Mouse (Mus musculus) lung, embryonic 14.5 days (tissue): ENCODE results near the gene Rassf5. TPM values are rescaled to one million over a fixed set of nuclear protein-coding genes. Genes with fewer than 3 reads are reported as not detected.

Source experiments
- ATAC-seq: fragments of 200-750 bp; cut with Nextera tagmentation; 2 replicates; pipeline ENCODE4 v1.8.0; 2017; ENCODE audit warnings: mild to moderate bottlenecking, moderate TSS enrichment, moderate library complexity; ENCODE audit not compliant: insufficient read depth
- DNase-seq: peaks from one replicate; pipeline ENCODE4 v3.0.0-alpha.2; 2015
- H3K27ac ChIP-seq: fragments of 300-500 bp; sonication (generic); 2 replicates; pipeline ENCODE4 v1.5.1; 2014; ENCODE audit warnings: low read depth, mild to moderate bottlenecking, moderate library complexity
- H3K27me3 ChIP-seq: fragments of 300-500 bp; sonication (generic); 2 replicates; pipeline ENCODE4 v1.6.1; 2014; ENCODE audit warnings: low read length, control low read depth; ENCODE audit not compliant: insufficient read depth
- H3K36me3 ChIP-seq: fragments of 300-500 bp; sonication (generic); 2 replicates; pipeline ENCODE4 v1.6.1; 2014; ENCODE audit warnings: control low read depth; ENCODE audit not compliant: insufficient read depth
- H3K4me1 ChIP-seq: fragments of 300-500 bp; sonication (generic); 2 replicates; pipeline ENCODE4 v1.6.1; 2014; ENCODE audit warnings: antibody characterized with exemption, control low read depth; ENCODE audit not compliant: insufficient read depth
- H3K4me2 ChIP-seq: fragments of 300-500 bp; sonication (generic); 2 replicates; pipeline ENCODE4 v1.6.1; 2014; ENCODE audit warnings: mild to moderate bottlenecking
- H3K4me3 ChIP-seq: fragments of 300-500 bp; sonication (generic); 2 replicates; pipeline ENCODE4 v1.5.1; 2014; ENCODE audit warnings: low read depth, low read length
- H3K9ac ChIP-seq: fragments of 300-500 bp; sonication (generic); 2 replicates; pipeline ENCODE4 v1.6.1; 2014
- H3K9me3 ChIP-seq: fragments of 300-500 bp; sonication (generic); 2 replicates; pipeline ENCODE4 v1.6.1; 2016; ENCODE audit warnings: low read depth, low read length, control low read depth
- CTCF ChIP-seq: IDR thresholded peaks from 2 replicates; pipeline ENCODE4 v1.5.1; 2016; ENCODE audit warnings: antibody characterized with exemption, low read depth
- WGBS: fragments of 180-500 bp; shearing (Covaris S2); extraction: QIAGEN DNeasy Blood & Tissue Kit; methylation state at CpG from one replicate; pipeline ENCODE4 v1.1.7; 2014; 5-methylcytosine and 5-hydroxymethylcytosine counted together
- polyA plus RNA-seq: library from polyadenylated mRNA; unstranded; fragments of >200 nt; fragmentation: Nextera tagmentation; extraction: Ambion mirVana; gene quantifications from 2 replicates; pipeline ENCODE4 v1.2.1, GENCODE M21; 2014

Gene Rassf5
- polyA plus RNA-seq, 1 experiment from 2014 or later, result 3.1 TPM

- Histone ChIP-seq H3K9ac (peak overlapping the region; percentile 68), H3K27me3 (0 out of 2 replicates have a peak, but pooled peaks cover 5% of the 10 kb centered on the region), H3K4me1 (no peaks in the 10 kb centered on the region; the same call in 1 of the 2 replicates), H3K4me3 (peak overlapping the region; percentile 79), H3K4me2 (peak overlapping the region; percentile 95), H3K9me3 (no peaks in the 10 kb centered on the region), H3K36me3 (no peaks in the 10 kb centered on the region), H3K27ac (peak overlapping the region; percentile 42)
- ATAC-seq (peak; percentile 86), DNase-seq (no peak)
- no peak for TF ChIP-seq CTCF
- 2% methylated on average over 31 of the region's 36 CpGs for WGBS
Observed at GRCm38 (mm10) chr1:131137717-131138118, 107.3 kb downstream of the Rassf5 start.

GRCm38 (mm10) chr1:131137111-131137510 is 107.9 kb downstream of the Rassf5 start:
- Histone ChIP-seq H3K9me3 (no peaks in the 10 kb centered on the region), H3K4me1 (no peaks in the 10 kb centered on the region; the same call in 1 of the 2 replicates), H3K9ac (no peak overlapping the region), H3K4me2 (peak overlapping the region; percentile 95), H3K27me3 (0 out of 2 replicates have a peak, but pooled peaks cover 5% of the 10 kb centered on the region), H3K4me3 (peak overlapping the region; percentile 79), H3K27ac (no peak overlapping the region), H3K36me3 (no peaks in the 10 kb centered on the region)
- DNase-seq (no peak), ATAC-seq (no peak)
- TF ChIP-seq CTCF, result no peak
- 28% methylated on average over 5 of the region's 5 CpGs for WGBS

GRCm38 (mm10) chr1:131135960-131136629 is 109.0 kb downstream of the Rassf5 start:
- ATAC-seq (no peak), DNase-seq (no peak)
- Histone ChIP-seq H3K27ac (no peak overlapping the region), H3K4me2 (peak overlapping the region; percentile 18; the same call in 1 of the 2 replicates), H3K9me3 (no peaks in the 10 kb centered on the region), H3K4me3 (0 out of 2 replicates have a peak overlapping the region, but pooled peaks have one; percentile 6), H3K27me3 (0 out of 2 replicates have a peak, but pooled peaks cover 5% of the 10 kb centered on the region), H3K36me3 (no peaks in the 10 kb centered on the region), H3K4me1 (no peaks in the 10 kb centered on the region; the same call in 1 of the 2 replicates), H3K9ac (no peak overlapping the region)
- no peak for TF ChIP-seq CTCF
- WGBS, result 70% methylated on average over 10 of the region's 10 CpGs

- Histone ChIP-seq H3K4me3 (no peak overlapping the region), H3K9ac (peak overlapping the region; percentile 20; the same call in 1 of the 2 replicates), H3K36me3 (0 out of 2 replicates have a peak, but pooled peaks cover under 1% of the 10 kb centered on the region), H3K27me3 (0 out of 2 replicates have a peak, but pooled peaks cover 5% of the 10 kb centered on the region), H3K4me1 (no peaks in the 10 kb centered on the region; the same call in 1 of the 2 replicates), H3K27ac (no peak overlapping the region), H3K9me3 (no peaks in the 10 kb centered on the region), H3K4me2 (0 out of 2 replicates have a peak overlapping the region, but pooled peaks have one; percentile 10)
- no peak for ATAC-seq
- DNase-seq, result peak; percentile 56
- TF ChIP-seq CTCF, result no peak
- WGBS, result 55% methylated on average over 8 of the region's 8 CpGs
Observed at GRCm38 (mm10) chr1:131134942-131135522, 110.0 kb downstream of the Rassf5 start.

GRCm38 (mm10) chr1:131134231-131134630 is 110.8 kb downstream of the Rassf5 start:
- ATAC-seq, result no peak

More at GRCm38 (mm10) chr1:131134231-131134630, 110.8 kb downstream of the Rassf5 start:
- 0 out of 2 replicates have a peak, but pooled peaks cover 5% of the 10 kb centered on the region for H3K27me3 ChIP-seq
- no peak overlapping the region for H3K9ac ChIP-seq
- H3K27ac ChIP-seq, result no peak overlapping the region
- H3K9me3 ChIP-seq, result no peaks in the 10 kb centered on the region
- WGBS, result 77% methylated on average over 6 of the region's 6 CpGs
- no peak for DNase-seq
- no peak overlapping the region for H3K4me3 ChIP-seq
- TF ChIP-seq CTCF, result no peak
- H3K4me2 ChIP-seq, result no peak overlapping the region
- H3K36me3 ChIP-seq, result peaks cover 7% of the 10 kb centered on the region; the same call in 1 of the 2 replicates
- no peaks in the 10 kb centered on the region; the same call in 1 of the 2 replicates for H3K4me1 ChIP-seq

Other genes starting within 250 kb of the Rassf5 start
- not detected in 2 replicates for gene Il10, start 225.4 kb downstream of the Rassf5 start, polyA plus RNA-seq
- gene Mapkapk2, start 147.4 kb downstream of the Rassf5 start, polyA plus RNA-seq, result 63.6 and 72.3 TPM in 2 replicates
- gene Dyrk3, start 106.9 kb downstream of the Rassf5 start, polyA plus RNA-seq, result 3.9 and 4.3 TPM in 2 replicates
- gene Eif2d, start 92.1 kb downstream of the Rassf5 start, polyA plus RNA-seq, result 58.0 and 63.5 TPM in 2 replicates
- 2.0 and 2.3 TPM in 2 replicates for gene Ikbke, start 34.3 kb upstream of the Rassf5 start, polyA plus RNA-seq